Mouse (Mus musculus) adrenal gland, postnatal 14 days (tissue): ENCODE data around the gene Fam114a2. TPM values are rescaled to one million over a fixed set of nuclear protein-coding genes. Genes with fewer than 3 reads are reported as not detected.

Experiments used
- DNase-seq: peaks from one replicate; pipeline ENCODE4 v3.0.0; 2021; ENCODE audit warnings: mixed read lengths
- total RNA-seq: library from RNA; stranded (reverse); gene quantifications from 2 replicates; pipeline ENCODE4 v1.2.3, GENCODE M21; 2021

Fam114a2 gene
- total RNA-seq, 1 experiment from 2014 or later, result 52.8 TPM

GRCm38 (mm10) chr11:57519304-57519703 lies 887 bp upstream of the Fam114a2 start:
- no peak for DNase-seq

GRCm38 (mm10) chr11:57518751-57519148 lies 333 bp upstream of the Fam114a2 start:
- DNase-seq, result no peak

- peak; percentile 14 for DNase-seq
Measured at GRCm38 (mm10) chr11:57516946-57517441, 1.4 kb downstream of the Fam114a2 start.

GRCm38 (mm10) chr11:57515218-57515617 lies 3.2 kb downstream of the Fam114a2 start:
- no peak for DNase-seq

GRCm38 (mm10) chr11:57506899-57507298 lies 11.5 kb downstream of the Fam114a2 start:
- no peak for DNase-seq

- DNase-seq, result no peak
Measured at GRCm38 (mm10) chr11:57503155-57503554, 15.3 kb downstream of the Fam114a2 start.

- DNase-seq, result no peak
Measured at GRCm38 (mm10) chr11:57498215-57498614, 20.2 kb downstream of the Fam114a2 start.

- DNase-seq, result no peak
Measured at GRCm38 (mm10) chr11:57497701-57498100, 20.7 kb downstream of the Fam114a2 start.

- no peak for DNase-seq
Measured at GRCm38 (mm10) chr11:57496462-57497039, 21.9 kb downstream of the Fam114a2 start.

GRCm38 (mm10) chr11:57488436-57488835 lies 30.0 kb downstream of the Fam114a2 start:
- DNase-seq, result no peak

- no peak for DNase-seq
Measured at GRCm38 (mm10) chr11:57478077-57478476, 40.3 kb downstream of the Fam114a2 start.

GRCm38 (mm10) chr11:57475119-57475518 lies 43.3 kb downstream of the Fam114a2 start:
- DNase-seq, result peak; percentile 56

GRCm38 (mm10) chr11:57474296-57474941 lies 44.0 kb downstream of the Fam114a2 start:
- no peak for DNase-seq

- no peak for DNase-seq
Measured at GRCm38 (mm10) chr11:57470979-57471378, 47.4 kb downstream of the Fam114a2 start.

GRCm38 (mm10) chr11:57470056-57470455 lies 48.4 kb downstream of the Fam114a2 start:
- DNase-seq, result no peak

- DNase-seq, result no peak
Measured at GRCm38 (mm10) chr11:57468706-57469105, 49.7 kb downstream of the Fam114a2 start.

- DNase-seq, result peak; percentile 83
Measured at GRCm38 (mm10) chr11:57467159-57468110, 51.0 kb downstream of the Fam114a2 start.

- no peak for DNase-seq
Measured at GRCm38 (mm10) chr11:57465844-57466243, 52.6 kb downstream of the Fam114a2 start.

- peak; percentile 64 for DNase-seq
Measured at GRCm38 (mm10) chr11:57465025-57465424, 53.4 kb downstream of the Fam114a2 start.

- peak; percentile 45 for DNase-seq
Measured at GRCm38 (mm10) chr11:57459759-57460158, 58.7 kb downstream of the Fam114a2 start.

GRCm38 (mm10) chr11:57454421-57454820 lies 64.0 kb downstream of the Fam114a2 start:
- no peak for DNase-seq

- DNase-seq, result peak; percentile 17
Measured at GRCm38 (mm10) chr11:57445237-57445962, 73.0 kb downstream of the Fam114a2 start.
